Mouse (Mus musculus) heart, postnatal 0 days (tissue): ENCODE data around the gene Endog. TPM values are rescaled to one million over a fixed set of nuclear protein-coding genes. Genes with fewer than 3 reads are reported as not detected.

ENCODE experiments used
- ATAC-seq: fragments of 200-750 bp; cut with Nextera tagmentation; 2 replicates; pipeline ENCODE4 v1.8.0; 2017; ENCODE audit warnings: low read depth, moderate number of reproducible peaks, moderate library complexity; ENCODE audit not compliant: insufficient read depth
- DNase-seq: peaks from one replicate; pipeline ENCODE4 v3.0.0-alpha.2; 2016; ENCODE audit warnings: low spot score
- H3K27ac ChIP-seq: fragments of 300-500 bp; sonication (generic); 2 replicates; pipeline ENCODE4 v1.5.1; 2014; ENCODE audit warnings: low read depth, mild to moderate bottlenecking
- H3K27me3 ChIP-seq: fragments of 300-500 bp; sonication (generic); 2 replicates; pipeline ENCODE4 v1.6.1; 2014; ENCODE audit warnings: low read length, mixed read lengths; ENCODE audit not compliant: control insufficient read depth, insufficient read depth
- H3K36me3 ChIP-seq: fragments of 300-500 bp; sonication (generic); replicated peaks from 2 replicates; pipeline ENCODE4 v1.6.1; 2014; ENCODE audit warnings: low read length, mixed read lengths; ENCODE audit not compliant: control insufficient read depth, insufficient read depth
- H3K4me1 ChIP-seq: fragments of 300-500 bp; sonication (generic); 2 replicates; pipeline ENCODE4 v1.6.1; 2014; ENCODE audit warnings: antibody characterized with exemption; ENCODE audit not compliant: control insufficient read depth, insufficient read depth
- H3K4me2 ChIP-seq: fragments of 300-500 bp; sonication (generic); 2 replicates; pipeline ENCODE4 v1.6.1; 2014; ENCODE audit warnings: low read depth, mild to moderate bottlenecking, low read length, moderate library complexity
- H3K4me3 ChIP-seq: fragments of 300-500 bp; sonication (generic); 2 replicates; pipeline ENCODE4 v1.5.1; 2014; ENCODE audit warnings: low read depth, low read length
- H3K9ac ChIP-seq: fragments of 300-500 bp; sonication (generic); replicated peaks from 2 replicates; pipeline ENCODE4 v1.6.1; 2014; ENCODE audit warnings: low read depth, low read length, mixed read lengths
- H3K9me3 ChIP-seq: fragments of 300-500 bp; sonication (generic); replicated peaks from 2 replicates; pipeline ENCODE4 v1.6.1; 2016; ENCODE audit warnings: low read length; ENCODE audit not compliant: control insufficient read depth
- CTCF ChIP-seq: IDR thresholded peaks from 2 replicates; pipeline ENCODE4 v1.5.1; 2016; ENCODE audit warnings: antibody characterized with exemption, control low read depth, low read depth
- EP300 ChIP-seq: IDR thresholded peaks from 2 replicates; pipeline ENCODE4 v1.6.1; 2016; ENCODE audit warnings: antibody characterized with exemption, low read depth
- WGBS: fragments of 180-500 bp; shearing (Covaris S2); extraction: QIAGEN DNeasy Blood & Tissue Kit; methylation state at CpG from one replicate; pipeline ENCODE4 v1.1.7; 2014; 5-methylcytosine and 5-hydroxymethylcytosine counted together
- polyA plus RNA-seq: library from polyadenylated mRNA; unstranded; fragments of >200 nt; fragmentation: Nextera tagmentation; extraction: Ambion mirVana; gene quantifications from 2 replicates; pipeline ENCODE4 v1.2.1, GENCODE M21; 2015
- total RNA-seq: library from RNA; depleted of rRNA; stranded (reverse); fragments of >200 nt; gene quantifications from 2 replicates; pipeline ENCODE4 v1.2.3, GENCODE M21; 2014; ENCODE audit warnings: low replicate concordance; rRNA removed

Endog gene
- total RNA-seq (124 and 127 TPM in 2 replicates), polyA plus RNA-seq (72.9 and 73.0 TPM in 2 replicates)

GRCm38 (mm10) chr2:30171371-30171996, at the start of gene Endog:
Gene Endog (plus strand): TSS chr2:30171493.
- DNase-seq (peak; percentile 91), ATAC-seq (peak; percentile 98)
- Histone ChIP-seq H3K4me3 (peak within 1 kb of the TSS; percentile 71), H3K27ac (peak within 1 kb of the TSS; percentile 97), H3K9ac (peak within 1 kb of the TSS; percentile 70), H3K4me1 (peaks cover 7% of the 10 kb centered on the region), H3K9me3 (peaks cover 6% of the 10 kb centered on the region), H3K27me3 (no peaks in the 10 kb centered on the region), H3K36me3 (peaks cover 38% of the 10 kb centered on the region), H3K4me2 (peak within 1 kb of the TSS; percentile 78)
- under 1% methylated on average over 65 of the region's 75 CpGs for WGBS
- TF ChIP-seq CTCF (no peak), EP300 (no peak)

DNA sequence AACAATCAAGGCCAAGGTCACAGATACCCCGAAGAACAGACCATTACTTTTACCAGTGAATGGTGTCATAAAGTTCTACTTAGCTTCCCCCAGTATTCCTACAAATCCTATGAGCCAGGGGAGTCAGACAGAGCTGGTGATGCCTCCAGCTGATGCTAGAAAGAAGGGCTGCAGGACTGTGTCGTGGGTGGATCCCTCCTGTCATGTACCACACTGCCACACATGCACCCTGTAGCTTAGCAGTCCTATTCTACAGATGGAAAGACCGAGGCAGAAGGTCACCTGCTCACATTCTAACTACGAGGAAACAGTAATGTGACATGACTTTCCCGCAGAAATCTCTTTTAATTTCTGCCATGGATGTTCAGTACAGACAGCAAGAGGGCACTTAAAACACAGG, 48.5 kb upstream of the Endog start:
- no peaks in the 10 kb centered on the region for H3K27me3 ChIP-seq
- DNase-seq = no peak
- TF ChIP-seq EP300 (no peak), CTCF (no peak)
- H3K4me2 ChIP-seq = no peak overlapping the region
- H3K36me3 ChIP-seq = no peaks in the 10 kb centered on the region
- peaks cover 8% of the 10 kb centered on the region for H3K4me1 ChIP-seq
- 81% methylated on average over 5 of the region's 5 CpGs for WGBS
- ATAC-seq = no peak
- no peak overlapping the region for H3K9ac ChIP-seq
- no peaks in the 10 kb centered on the region for H3K9me3 ChIP-seq
- H3K27ac ChIP-seq = no peak overlapping the region
- H3K4me3 ChIP-seq = no peak overlapping the region

GRCm38 (mm10) chr2:30123729-30124471, 47.4 kb upstream of the Endog start:
- Histone ChIP-seq H3K4me3 (peak overlapping the region; percentile 81), H3K27me3 (no peaks in the 10 kb centered on the region), H3K27ac (peak overlapping the region; percentile 85), H3K9me3 (no peaks in the 10 kb centered on the region), H3K4me2 (peak overlapping the region; percentile 95), H3K36me3 (no peaks in the 10 kb centered on the region), H3K9ac (peak overlapping the region; percentile 84), H3K4me1 (peaks cover 8% of the 10 kb centered on the region)
- 1% methylated on average over 36 of the region's 44 CpGs for WGBS
- TF ChIP-seq EP300 = no peak
- no peak for TF ChIP-seq CTCF
- peak; percentile 54 for ATAC-seq
- DNase-seq = no peak

DNA sequence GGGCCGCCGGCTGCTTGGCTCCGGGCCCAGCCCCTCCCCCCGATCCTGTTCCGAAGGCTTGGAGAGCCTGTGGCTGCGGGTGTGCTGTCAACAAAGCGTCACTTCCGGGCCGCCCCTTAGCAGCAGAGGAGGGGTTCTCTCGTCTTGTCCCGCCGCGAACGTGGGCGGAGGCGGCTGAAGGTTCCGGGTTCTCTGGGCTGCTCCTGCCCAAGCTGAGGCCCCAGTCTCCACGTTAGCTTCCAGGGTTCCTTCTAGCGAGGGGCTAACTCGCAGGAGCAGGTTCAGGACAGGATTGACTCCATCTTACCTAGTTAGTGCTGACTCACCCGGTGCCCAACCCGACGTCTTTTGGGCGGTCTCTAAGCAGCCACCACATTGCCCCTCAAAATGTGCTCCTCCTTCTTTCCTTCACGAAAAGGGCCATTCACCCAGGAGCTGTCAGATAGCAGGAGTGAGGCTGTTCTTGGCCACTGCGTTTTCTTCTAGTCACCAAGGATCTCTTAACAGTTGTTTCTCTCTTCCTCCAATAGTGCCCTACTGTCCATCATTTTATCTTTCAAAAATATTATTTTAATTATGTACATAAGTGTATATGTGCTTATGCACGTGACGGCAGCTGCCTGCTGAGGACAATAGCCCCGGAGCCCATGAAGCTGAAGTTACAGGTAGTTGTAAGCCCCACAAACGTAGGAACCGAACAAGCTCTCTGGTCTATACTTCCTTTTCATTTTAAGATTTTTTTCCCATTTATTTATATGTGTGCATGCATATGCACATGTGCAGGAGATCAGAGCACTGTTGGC, 46.6 kb upstream of the Endog start, which contains the start of gene Zer1:
Gene Zer1 (minus strand): TSS at position 114 of the 803 bp plus-strand sequence.
- 8% methylated on average over 30 of the region's 31 CpGs for WGBS
- DNase-seq (peak; percentile 92), ATAC-seq (peak; percentile 97)
- peak within 1 kb of the TSS; percentile 95 for H3K4me2 ChIP-seq
- peak within 1 kb of the TSS; percentile 85 for H3K27ac ChIP-seq
- peak within 1 kb of the TSS; percentile 84 for H3K9ac ChIP-seq
- H3K4me1 ChIP-seq = peaks cover 8% of the 10 kb centered on the region
- no peaks in the 10 kb centered on the region for H3K27me3 ChIP-seq
- no peaks in the 10 kb centered on the region for H3K9me3 ChIP-seq
- TF ChIP-seq EP300 (peak; percentile 30; the same call in 1 of the 2 replicates), CTCF (no peak)
- H3K36me3 ChIP-seq = no peaks in the 10 kb centered on the region
- H3K4me3 ChIP-seq = peak within 1 kb of the TSS; percentile 81

DNA sequence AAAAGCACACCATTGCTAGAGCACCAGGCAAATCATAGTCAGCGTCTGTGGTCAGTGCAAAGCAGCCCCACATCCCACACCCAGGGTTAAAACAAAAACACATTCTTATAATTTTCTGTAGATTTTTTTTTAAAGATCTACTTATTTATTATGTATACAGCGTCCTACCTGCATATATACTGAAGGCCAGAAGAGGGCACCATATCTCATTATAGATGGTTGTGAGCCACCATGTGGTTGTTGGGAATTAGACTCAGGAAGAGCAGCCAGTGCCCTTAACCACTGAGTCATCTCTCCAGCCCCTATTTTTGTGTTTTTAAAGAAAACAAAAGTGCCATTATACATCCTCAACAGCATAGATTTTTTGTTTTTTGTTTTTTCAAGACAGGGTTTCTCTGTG, 42.5 kb upstream of the Endog start:
- no peak overlapping the region for H3K4me3 ChIP-seq
- 31% methylated on average over 2 of the region's 2 CpGs for WGBS
- no peak overlapping the region for H3K27ac ChIP-seq
- no peaks in the 10 kb centered on the region for H3K36me3 ChIP-seq
- DNase-seq = peak; percentile 63
- H3K4me1 ChIP-seq = peaks cover 7% of the 10 kb centered on the region; the same call in 1 of the 2 replicates
- no peak for ATAC-seq
- no peaks in the 10 kb centered on the region for H3K27me3 ChIP-seq
- no peak overlapping the region for H3K4me2 ChIP-seq
- no peaks in the 10 kb centered on the region for H3K9me3 ChIP-seq
- TF ChIP-seq EP300 (no peak), CTCF (peak; percentile 75)
- H3K9ac ChIP-seq = no peak overlapping the region
